Mouse (Mus musculus) cerebellum, adult 9-10 months (tissue): ENCODE results near the gene March7.
A peak's percentile ranks its signal among the peaks of the same experiment; 100 is the strongest.

Source experiments
- DNase-seq: peaks from one replicate; pipeline ENCODE4 v3.0.0; 2022

March7 gene

DNA sequence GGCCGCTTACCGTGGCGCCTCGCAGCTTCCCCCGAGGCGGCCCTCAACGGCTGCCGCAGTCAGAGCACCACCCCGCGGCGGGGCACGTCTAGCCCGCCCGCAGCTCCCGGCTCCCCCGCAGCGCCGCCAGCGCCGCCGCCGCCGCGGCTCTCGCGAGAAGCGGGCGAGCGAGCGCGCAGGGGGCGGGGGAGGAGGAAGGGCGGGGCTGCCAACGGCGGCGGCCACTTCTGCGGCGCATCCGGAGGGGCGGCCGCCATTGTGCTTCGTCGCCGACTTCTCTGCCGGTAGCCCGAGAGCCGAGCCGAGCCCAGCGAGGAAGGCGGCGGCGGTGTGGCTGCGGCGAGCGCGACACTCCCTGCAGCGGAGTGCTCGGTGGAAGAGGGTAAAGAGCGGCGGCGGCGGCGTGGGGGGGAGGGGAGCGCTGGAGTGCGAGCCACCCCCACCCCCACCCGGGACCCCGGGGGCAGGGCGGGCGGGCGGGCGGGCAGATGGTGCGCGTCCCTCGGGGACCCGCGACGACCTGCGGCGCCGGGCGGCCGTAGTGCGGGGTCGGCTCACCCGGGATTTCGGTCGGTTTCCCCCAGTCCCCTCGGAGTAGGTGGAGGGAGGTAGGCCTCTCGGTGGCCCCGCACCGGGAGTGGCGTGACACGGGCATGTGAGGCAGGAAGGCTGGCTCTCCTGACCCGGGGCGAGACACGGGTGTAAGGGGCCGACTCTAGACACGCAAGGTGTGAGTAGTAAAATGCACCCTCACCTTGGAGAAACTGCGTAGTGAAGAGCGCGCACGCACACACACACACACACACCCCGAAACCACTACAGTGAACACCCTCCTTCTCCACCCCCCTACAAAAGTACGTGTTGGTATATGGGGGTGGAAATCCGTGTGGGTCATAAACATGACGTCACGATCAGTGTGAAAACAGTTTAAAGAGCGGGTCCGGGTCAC, at the start of gene March7, which contains the start of gene Baz2b:
March7 (plus strand) TSS at position 185 of the 949 bp plus-strand sequence.
Baz2b (minus strand) TSS at position 137 of the 949 bp plus-strand sequence.
- DNase-seq: peak; percentile 79

DNA sequence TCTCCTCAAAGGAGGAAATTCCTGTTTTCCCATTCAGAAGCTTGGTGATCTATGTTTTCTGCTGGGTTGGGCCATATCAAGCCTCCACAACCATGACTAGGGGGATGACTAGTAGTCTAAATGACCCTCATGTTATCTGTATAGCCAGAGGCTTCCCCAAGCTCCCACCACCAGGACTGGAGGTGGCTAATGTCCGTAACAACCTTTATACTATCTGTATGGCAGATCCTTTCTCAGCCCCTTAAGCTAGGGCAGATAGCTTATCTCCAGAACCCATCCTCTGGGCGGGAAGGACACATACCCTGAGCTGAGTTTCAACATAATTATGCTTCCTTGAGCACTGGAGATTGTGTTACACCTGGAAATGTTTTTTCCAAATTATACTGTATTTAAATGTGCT, 45.9 kb upstream of the March7 start:
- DNase-seq: no peak

DNA sequence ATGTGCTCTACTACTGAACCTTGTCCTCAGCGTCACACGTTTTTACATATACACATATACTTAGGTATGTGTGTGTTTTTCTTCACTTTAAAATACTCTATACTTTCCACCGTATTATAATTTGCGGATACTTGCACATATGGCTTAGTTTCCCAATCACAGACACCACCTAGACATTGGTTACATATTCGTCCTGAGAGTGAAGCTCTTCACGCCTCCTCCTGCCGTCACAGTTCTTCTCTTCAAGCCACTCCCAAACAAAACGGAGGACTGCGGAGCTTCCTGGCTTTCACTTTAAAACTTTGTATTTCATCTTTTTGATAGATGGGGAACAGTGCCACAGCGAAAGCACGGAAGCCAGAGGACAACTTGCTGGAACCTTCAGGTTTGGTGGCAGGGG, 44.0 kb upstream of the March7 start:
- DNase-seq: no peak

DNA sequence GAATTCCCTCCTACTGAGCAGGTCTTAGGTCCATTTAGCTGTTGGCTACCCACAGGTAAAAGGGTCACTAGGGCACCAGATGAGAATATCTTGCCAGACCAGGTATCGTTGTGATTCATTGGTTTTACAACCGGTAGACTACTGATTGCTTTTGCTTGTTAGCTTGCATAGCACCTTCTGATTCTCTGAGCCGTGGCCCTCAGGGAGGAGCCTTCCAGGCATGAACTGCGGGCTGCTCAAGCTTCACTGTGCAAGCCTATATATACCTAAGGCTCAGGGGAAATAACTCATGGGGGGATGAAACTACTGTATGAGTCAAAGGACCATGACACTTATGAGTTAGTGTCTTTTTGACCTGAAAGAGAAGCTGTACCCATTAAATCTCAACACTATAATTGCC, 42.8 kb upstream of the March7 start:
- DNase-seq: no peak

DNA sequence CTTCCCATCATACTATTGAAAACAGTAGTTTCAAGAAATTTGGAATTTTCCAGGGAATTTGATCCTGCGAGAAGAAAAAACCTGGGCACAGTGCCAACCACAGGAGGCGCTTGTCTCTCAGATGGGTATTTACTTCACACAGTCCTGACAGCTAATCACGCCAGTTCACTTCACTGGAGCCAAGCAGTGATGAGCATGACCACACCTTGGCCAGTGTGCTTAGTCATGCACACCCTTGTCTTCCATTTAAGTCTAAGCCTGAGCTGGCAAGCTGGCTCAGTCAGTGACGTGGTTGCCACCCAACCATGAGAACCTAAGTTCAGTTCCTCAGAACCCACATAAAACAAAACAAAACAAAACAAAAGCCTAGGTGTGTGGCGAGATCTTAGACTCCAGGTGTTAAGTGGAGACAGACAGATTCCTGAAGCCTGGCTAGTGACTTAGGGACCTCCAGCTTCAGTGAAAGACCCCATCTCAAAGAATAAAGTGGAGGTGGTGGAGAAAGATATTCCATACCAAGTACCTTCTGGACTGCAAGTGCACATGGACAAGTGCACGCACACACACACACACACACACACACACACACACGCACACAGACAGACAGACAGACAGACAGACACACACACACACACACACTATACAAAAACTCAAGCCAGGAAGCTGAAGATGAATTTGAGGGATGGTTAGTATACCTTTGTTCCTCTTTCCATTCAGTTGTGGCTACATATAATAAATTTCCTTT, 37.7 kb upstream of the March7 start:
- peak; percentile 22 for DNase-seq

DNA sequence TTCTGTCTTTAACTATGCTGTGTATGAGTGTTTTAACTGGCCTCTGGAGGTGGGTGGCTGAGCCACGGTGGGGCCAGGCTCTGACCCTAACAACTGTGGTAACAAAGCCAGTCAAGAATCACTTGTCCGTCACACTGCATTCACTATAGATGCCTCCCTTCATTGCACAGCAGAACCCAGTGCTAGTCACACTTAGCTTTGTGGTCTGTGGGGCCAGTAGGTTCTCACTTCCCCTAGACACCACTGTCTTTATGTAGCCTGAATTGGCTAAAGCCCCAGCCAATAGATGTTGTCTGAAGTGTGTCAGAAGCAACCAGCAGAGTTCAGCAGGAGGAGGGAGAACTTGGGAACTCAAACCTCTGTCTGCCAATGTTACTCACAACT, 37.2 kb upstream of the March7 start:
- no peak for DNase-seq

DNA sequence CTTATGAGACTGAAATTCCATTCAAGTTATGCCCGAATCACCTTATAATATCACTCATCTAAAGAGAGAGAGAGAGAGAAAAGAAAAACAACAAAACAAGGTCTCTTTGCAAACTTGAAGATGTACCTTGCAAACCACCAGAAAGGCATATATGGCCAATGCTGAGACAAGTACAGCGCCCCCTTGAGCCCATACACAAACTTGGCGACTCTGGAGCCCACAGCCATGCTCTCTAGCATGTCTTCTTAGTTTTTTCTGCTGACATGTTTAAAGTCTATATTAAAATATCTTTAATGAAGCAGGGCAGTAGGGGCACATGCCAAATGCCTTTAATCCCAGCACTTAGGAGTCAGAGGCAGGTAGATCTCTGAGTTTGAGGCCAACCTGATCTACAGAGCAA, 36.5 kb upstream of the March7 start:
- no peak for DNase-seq

DNA sequence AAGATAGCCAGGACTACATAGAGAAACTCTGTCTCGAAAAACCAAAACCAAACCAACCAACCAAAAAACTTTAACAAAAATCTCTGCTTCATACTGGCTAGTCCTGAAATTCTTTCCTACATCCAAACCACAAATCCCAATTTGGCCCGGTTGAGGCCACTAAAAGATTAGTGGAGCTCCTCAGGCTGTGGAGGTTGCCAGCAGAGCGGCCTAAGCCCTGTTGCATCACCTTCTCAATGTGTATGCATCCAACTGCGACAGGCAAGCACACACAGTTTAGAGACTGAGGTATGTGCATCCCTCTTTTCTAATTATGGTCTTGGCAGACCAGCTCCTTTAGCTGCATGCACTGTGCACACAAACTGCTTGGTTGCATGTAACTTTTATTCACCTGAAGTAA, 36.1 kb upstream of the March7 start:
- DNase-seq: no peak

DNA sequence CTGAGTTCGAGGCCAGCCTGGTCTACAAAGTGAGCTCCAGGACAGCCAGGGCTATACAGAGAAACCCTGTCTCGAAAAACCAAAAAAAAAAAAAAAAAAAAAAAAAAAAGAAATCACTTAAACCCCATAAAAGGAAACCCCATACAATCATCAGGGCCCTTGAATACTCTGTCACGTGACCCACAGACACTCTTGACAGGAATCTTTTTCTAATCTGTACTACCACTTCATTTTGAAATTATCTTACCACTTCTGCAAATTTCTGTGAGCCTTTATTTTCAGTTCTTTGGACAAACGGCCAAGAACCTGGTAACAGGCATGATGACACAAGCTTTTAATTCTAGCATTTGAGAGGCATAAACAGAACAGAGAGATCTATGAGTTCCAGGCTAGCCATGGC, 34.6 kb upstream of the March7 start:
- no peak for DNase-seq

DNA sequence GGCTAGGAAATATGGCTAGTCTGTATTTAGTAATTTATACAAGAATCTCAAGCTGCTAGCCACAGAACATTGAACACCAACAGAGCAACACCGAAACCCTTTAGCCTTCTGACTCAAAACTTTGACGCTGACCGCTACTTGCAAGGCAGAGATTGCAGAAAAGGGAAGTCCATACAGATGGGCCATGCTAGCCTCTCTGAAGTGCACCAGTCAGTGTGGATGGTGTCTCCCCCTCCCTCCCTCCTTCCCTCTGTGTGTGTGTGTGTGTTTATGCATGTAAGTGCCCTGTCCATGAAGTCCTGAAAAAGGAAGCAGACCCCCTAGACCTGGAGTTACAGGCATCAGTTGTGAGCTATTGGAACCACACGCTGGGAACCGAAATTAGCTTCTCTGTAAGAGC, 33.6 kb upstream of the March7 start:
- no peak for DNase-seq

DNA sequence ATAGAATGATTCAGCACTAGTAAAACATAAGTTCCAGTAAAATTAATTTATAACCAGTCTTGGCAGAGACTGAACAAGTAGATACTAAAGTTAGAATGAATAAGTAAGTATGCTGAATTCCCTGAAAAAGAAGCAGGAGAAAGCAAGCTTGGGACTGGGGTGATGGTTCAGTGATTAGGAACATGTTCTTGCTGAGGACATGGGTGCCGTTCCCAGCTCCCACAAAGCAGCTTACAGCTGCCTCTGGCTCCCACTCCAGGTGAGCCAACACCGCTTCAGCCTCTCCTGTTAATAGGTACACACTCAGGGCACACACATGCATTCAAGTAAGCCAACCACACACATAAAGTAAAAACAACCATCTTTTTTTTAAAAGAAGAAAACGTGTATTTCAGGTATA, 32.2 kb upstream of the March7 start:
- no peak for DNase-seq

DNA sequence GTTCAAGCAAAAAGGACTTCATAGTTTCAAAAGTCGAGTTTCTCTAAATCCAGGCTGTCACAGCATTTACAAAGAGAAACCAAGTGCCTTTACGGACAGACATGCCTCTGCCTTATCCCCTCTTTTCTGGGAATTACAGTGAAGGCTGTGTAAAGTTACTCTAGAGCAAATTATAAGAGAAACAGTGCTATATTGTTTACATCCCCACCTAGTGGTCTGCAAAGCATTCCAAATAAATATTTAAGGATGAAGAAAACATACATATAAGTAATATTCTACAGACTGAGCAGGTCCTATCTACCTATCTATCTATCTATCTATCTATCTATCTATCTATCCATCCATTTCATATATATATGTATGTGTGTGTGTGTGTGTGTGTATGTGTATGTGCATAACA, 28.0 kb upstream of the March7 start:
- no peak for DNase-seq

DNA sequence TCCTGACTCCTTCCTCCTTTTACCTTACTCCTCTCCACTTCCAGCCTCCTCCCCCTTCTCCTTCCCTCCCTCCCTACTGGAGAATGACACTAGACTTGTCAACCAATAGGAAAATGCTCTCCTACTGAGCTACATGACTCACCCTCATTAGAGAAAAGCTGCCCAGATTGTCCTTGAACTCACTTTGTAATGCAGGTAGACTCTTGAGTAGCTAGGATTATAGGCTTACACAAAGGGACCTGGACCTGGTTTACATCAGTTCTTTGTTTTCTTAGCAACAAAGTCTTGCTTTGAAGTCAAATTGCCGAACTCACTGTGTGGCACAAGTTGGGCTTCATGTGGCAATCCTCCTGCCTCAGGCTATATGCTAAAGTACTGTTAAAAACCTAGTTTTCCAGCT, 12.8 kb upstream of the March7 start:
- DNase-seq: no peak

DNA sequence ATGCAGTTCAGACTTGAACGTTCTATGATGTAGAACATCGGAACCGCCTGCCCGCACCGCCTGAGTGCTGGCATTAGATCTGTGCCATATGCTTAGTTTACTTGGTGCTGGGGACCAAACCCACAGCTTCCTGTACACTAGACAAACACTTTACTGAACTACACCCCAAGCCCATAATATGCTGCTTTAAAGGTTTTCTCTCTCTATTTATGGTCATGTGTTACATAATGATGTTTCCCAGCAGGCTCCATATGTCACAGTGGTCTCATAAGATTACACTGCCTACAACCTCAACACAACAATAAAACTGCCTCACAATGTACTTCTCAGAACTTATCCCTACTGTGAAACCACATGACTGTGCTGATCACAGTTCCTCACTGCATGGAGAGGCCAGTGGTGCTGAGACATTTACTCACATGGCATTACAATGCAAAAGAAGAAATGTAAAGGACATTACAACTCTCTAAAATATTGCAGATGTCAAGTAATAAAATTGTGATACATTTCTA, 9.6 kb upstream of the March7 start:
- DNase-seq: no peak

DNA sequence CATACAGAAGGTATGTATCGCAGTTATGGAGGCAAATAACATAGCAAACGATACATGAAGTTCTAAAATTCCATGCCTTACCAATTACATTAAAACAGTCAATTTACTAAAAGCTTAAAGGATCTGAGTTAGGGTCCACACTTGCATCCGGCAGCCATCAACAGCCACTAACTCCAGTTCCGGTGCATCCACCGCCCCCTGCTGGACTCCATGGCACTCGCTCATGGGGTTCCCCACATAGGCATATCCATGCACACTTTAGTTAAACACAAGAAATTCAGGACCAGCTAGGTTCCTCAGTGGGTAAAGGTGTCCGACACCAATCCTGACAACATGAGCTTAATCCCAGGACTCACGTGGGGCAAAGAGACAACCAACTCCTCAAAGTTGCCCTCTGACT, 9.0 kb upstream of the March7 start:
- DNase-seq: no peak

DNA sequence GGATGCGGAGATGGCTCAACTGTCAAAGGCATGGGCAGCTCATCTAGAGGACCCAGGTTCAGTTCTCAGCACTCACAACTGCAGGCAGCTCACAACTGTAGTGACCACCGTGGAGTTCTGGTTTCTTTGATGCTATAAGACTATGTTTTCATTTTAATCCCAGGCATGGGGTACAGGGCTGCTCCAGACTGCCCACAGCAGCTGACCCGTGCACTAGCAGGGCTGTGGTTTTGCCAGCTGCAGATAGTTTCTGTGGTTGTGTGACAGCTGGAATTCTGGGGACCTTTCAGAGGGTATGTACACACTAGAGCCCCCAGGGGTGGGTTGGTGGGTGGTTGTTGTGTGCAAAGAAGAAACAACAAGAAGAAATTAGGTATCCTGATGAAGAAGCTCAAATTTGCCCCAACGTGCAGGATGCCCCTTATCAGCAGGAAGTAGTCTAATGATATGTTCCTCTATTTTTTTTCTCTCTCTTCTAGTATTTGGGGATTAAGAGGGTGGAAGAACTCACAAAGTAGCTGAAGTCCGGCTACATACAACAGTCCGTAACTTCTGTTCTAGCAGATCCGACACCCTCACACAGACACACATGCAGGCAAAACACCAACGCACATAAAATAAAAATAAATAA, 6.7 kb upstream of the March7 start:
- DNase-seq: no peak

DNA sequence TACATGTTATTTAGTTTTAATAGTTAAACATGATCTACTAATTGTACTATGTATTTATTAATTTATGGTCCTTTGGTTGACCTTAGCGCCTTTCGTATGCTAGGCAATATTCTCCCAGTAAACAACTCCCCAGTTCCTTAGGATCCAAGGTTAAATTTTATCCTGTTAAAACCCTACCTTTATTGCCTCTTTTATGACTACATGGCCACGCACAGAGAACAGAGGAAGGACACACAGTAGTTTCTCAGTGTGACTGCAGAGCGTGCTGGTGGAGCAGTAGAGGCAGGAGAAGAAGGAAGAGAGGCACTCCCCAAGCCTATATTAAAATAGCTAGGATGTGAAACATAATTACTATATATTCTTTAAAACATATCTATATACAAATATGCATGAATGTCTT, 6.0 kb upstream of the March7 start:
- no peak for DNase-seq

DNA sequence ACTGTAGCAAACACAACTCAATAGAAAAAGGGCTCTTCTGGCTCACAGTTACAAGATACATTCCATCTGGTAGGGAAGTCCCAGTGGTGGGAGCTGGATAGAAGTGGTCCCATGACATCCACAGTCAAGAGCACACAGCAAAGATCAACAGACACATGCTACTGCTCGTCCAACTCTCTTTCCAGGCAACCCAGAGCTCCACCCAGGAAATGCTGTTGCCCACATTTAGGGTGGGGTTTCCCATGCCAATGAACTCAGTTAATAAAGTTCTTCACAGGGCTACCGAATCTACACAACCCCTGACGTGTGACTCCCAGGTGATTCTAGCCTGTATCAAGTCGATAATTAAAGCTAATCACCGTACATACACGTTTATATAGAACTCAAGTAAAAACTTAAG, 5.5 kb upstream of the March7 start:
- DNase-seq: no peak

DNA sequence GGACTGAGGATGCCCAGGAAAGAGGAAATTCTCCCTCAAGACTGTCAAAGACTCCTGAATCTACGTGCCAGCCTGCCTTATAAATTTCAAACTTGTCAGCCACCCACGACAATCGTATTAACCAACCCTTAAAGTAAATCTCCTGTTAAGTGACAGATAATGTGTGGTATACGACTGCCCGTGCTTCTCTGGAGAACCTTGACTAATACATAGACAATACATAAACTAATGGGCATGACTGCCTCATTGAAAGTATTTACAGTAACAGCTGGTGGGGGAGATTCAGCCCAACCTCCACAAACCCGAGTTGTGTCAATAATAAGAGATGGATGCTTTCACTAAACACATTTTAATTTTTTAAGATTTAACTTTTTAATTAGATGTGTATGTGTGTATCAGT, 3.9 kb upstream of the March7 start:
- no peak for DNase-seq

DNA sequence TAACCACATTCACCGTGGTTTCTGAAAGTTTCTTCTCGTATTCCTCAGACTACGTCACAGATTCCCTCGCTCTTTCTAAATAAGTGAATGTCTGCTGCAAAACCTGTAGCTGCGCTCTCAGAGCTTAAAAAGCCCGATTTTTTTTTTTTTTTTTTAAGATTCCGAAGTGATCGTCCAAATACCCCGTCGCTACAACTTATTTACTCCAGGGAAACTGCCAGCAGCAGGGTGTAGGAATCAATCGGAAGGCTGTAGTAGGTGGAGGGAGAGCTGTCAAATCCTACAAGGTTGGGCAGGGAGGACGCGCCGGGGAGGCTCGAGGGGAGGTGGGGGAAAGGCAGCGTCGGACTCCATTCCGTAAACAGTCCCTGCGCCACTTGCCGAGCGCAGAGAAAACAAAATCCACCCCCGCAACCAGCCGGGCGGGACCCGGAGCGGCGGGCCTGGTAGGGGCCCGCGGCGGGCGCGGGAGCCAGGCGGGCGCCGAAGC, 520 bp upstream of the March7 start:
- DNase-seq: peak; percentile 63

DNA sequence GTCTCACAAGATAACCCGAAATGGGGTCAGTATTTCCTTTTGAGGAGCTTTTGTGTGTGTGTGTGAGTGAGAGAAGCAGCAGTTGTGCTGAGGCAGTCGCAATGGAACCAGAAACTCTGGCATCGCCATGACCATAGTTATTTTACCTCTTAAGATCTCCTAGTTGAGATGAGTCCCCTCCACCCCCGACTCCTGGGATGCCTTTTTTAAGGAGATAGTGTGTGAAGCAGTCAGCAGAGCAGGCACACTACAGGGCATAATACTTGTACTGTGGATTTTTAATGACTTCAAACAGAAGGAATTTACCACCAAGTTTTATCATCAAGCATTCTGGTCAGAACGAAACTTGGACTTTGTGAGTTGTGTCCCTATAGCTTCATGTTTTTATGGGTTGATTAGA, 1.1 kb downstream of the March7 start:
- DNase-seq: peak; percentile 39

DNA sequence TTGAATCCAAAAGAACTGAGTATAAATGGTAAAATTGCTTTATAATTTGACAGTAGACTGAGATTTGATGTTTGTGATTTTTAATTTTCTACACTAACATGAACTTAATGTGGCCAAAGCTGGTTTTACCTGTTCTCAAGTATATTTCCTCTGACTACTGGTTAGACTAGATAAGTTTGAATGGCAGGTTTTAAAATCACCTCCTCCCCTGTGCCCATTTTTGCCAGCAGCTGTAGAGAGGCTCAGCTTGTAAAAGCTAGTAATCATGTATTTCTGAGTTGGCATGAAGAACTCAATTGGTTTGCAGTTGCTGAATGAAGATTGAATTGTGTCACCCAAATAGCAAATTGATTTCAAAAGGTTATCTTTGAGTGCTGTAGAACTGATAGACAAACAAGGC, 2.8 kb downstream of the March7 start:
- DNase-seq: no peak

DNA sequence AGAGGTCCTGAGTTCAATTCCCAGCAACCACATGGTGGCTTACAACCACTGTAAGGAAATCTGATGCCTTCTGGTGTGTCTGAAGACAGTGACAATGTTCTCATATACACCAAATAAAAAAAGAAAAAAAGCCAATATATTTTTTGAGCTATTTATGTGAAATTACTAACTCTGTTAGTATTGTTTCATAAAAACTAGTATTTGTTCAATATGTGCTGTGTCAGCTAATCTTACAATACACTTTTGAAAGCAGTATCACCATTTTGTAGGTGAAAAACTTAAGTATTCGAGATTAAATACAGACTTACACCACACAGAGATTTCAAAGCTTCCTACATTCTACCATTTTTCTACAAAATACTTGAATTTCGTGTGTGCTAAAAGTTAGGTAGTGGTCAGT, 5.0 kb downstream of the March7 start:
- no peak for DNase-seq
